Mouse (Mus musculus): ENCODE measurements at regions not wholly inside any gene's neighbourhood (a gene's known extent, or its start where the extent isn't known, plus 50 kb on each side); places are given as distances from the start of the nearest gene placed in this dataset.

- no peak overlapping the region for H3K4me2 ChIP-seq (ENCODE audit: low read depth, low read length)
- no peaks in the 10 kb centered on the region for H3K36me3 ChIP-seq (ENCODE audit: control insufficient read depth, insufficient read depth)
- H3K4me3 ChIP-seq (ENCODE audit: low read length), result no peak overlapping the region
- no peak for ATAC-seq (replicated peaks; ENCODE audit: extremely low read depth, insufficient read depth, low FRiP score)
- no peak overlapping the region for H3K27ac ChIP-seq (ENCODE audit: low read length)
- WGBS, result 83% methylated on average over 8 of the region's 8 CpGs
- no peaks in the 10 kb centered on the region for H3K4me1 ChIP-seq (ENCODE audit: control insufficient read depth, insufficient read depth, low read length)
- H3K27me3 ChIP-seq (ENCODE audit: control insufficient read depth, insufficient read depth, low read length), result no peaks in the 10 kb centered on the region
- H3K9me3 ChIP-seq (replicated peaks; ENCODE audit: control insufficient read depth, low read length), result no peaks in the 10 kb centered on the region
- H3K9ac ChIP-seq (ENCODE audit: low read length), result no peak overlapping the region
These were observed 393.2 kb downstream of the Psat1 start for GRCm38 (mm10) chr19:15553953-15554352.

DNA sequence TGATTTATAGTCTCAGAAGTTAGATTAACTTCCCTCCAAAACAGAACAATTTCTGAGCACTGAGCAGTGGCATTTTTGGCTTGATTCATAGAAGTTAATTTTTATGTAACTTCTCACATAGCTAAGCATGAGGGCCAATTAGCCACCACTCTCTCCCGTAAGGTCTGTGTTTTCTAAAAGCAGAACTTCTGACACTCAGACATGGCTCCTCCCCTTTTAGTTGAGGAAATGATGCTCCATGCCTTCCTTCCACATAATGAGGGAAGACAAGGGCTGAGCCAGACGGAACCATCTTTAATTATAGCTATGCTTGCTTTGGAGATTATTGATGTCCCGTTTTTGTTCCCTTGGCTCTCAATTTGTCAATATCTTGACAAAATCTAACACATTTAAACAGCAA lies 429.3 kb downstream of the Psat1 start:
- WGBS, result 77% methylated on average over 3 of the region's 3 CpGs
- Histone ChIP-seq H3K9ac (ENCODE audit: low read length) (no peak overlapping the region), H3K4me2 (ENCODE audit: low read depth, low read length) (no peak overlapping the region), H3K27ac (ENCODE audit: low read length) (no peak overlapping the region), H3K9me3 (replicated peaks; ENCODE audit: control insufficient read depth, low read length) (no peaks in the 10 kb centered on the region), H3K4me1 (ENCODE audit: control insufficient read depth, insufficient read depth, low read length) (no peaks in the 10 kb centered on the region), H3K4me3 (ENCODE audit: low read length) (no peak overlapping the region), H3K27me3 (ENCODE audit: control insufficient read depth, insufficient read depth, low read length) (no peaks in the 10 kb centered on the region), H3K36me3 (ENCODE audit: control insufficient read depth, insufficient read depth) (no peaks in the 10 kb centered on the region)
- ATAC-seq (replicated peaks; ENCODE audit: extremely low read depth, insufficient read depth, low FRiP score), result no peak

- Histone ChIP-seq H3K4me3 (ENCODE audit: low read length) (peak overlapping the region; percentile 27; the same call in 1 of the 2 replicates), H3K27ac (ENCODE audit: low read length) (no peak overlapping the region), H3K9ac (ENCODE audit: low read length) (no peak overlapping the region), H3K36me3 (ENCODE audit: control insufficient read depth, insufficient read depth) (no peaks in the 10 kb centered on the region), H3K27me3 (ENCODE audit: control insufficient read depth, insufficient read depth, low read length) (no peaks in the 10 kb centered on the region), H3K4me2 (ENCODE audit: low read depth, low read length) (peak overlapping the region; percentile 47), H3K4me1 (ENCODE audit: control insufficient read depth, insufficient read depth, low read length) (no peaks in the 10 kb centered on the region), H3K9me3 (replicated peaks; ENCODE audit: control insufficient read depth, low read length) (no peaks in the 10 kb centered on the region)
- ATAC-seq (replicated peaks; ENCODE audit: extremely low read depth, insufficient read depth, low FRiP score), result no peak
- 20% methylated on average over 17 of the region's 17 CpGs for WGBS
These were observed 430.4 kb downstream of the Psat1 start for GRCm38 (mm10) chr19:15516566-15517305.

GRCm38 (mm10) chr19:15513197-15513596 lies 433.9 kb downstream of the Psat1 start:
- H3K4me1 ChIP-seq (ENCODE audit: control insufficient read depth, insufficient read depth, low read length), result no peaks in the 10 kb centered on the region
- no peak overlapping the region for H3K27ac ChIP-seq (ENCODE audit: low read length)
- no peak overlapping the region for H3K9ac ChIP-seq (ENCODE audit: low read length)
- no peaks in the 10 kb centered on the region for H3K9me3 ChIP-seq (replicated peaks; ENCODE audit: control insufficient read depth, low read length)
- H3K36me3 ChIP-seq (ENCODE audit: control insufficient read depth, insufficient read depth), result no peaks in the 10 kb centered on the region
- H3K4me3 ChIP-seq (ENCODE audit: low read length), result no peak overlapping the region
- no peaks in the 10 kb centered on the region for H3K27me3 ChIP-seq (ENCODE audit: control insufficient read depth, insufficient read depth, low read length)
- ATAC-seq (replicated peaks; ENCODE audit: extremely low read depth, insufficient read depth, low FRiP score), result no peak
- 83% methylated on average over 4 of the region's 4 CpGs for WGBS
- no peak overlapping the region for H3K4me2 ChIP-seq (ENCODE audit: low read depth, low read length)

- no peak for ATAC-seq (replicated peaks; ENCODE audit: extremely low read depth, insufficient read depth, low FRiP score)
- WGBS, result 86% methylated on average over 1 of the region's 1 CpGs
- no peak overlapping the region for H3K9ac ChIP-seq (ENCODE audit: low read length)
- H3K36me3 ChIP-seq (ENCODE audit: control insufficient read depth, insufficient read depth), result no peaks in the 10 kb centered on the region
- no peaks in the 10 kb centered on the region for H3K9me3 ChIP-seq (replicated peaks; ENCODE audit: control insufficient read depth, low read length)
- no peaks in the 10 kb centered on the region for H3K4me1 ChIP-seq (ENCODE audit: control insufficient read depth, insufficient read depth, low read length)
- H3K27me3 ChIP-seq (ENCODE audit: control insufficient read depth, insufficient read depth, low read length), result no peaks in the 10 kb centered on the region
- no peak overlapping the region for H3K27ac ChIP-seq (ENCODE audit: low read length)
- no peak overlapping the region for H3K4me3 ChIP-seq (ENCODE audit: low read length)
- no peak overlapping the region for H3K4me2 ChIP-seq (ENCODE audit: low read depth, low read length)
These were observed 436.7 kb downstream of the Psat1 start for GRCm38 (mm10) chr19:15510395-15510794.

GRCm38 (mm10) chr19:15502985-15503354 lies 444.2 kb downstream of the Psat1 start:
- WGBS, result 74% methylated on average over 1 of the region's 1 CpGs
- ATAC-seq (replicated peaks; ENCODE audit: extremely low read depth, insufficient read depth, low FRiP score), result no peak
- no peaks in the 10 kb centered on the region for H3K4me1 ChIP-seq (ENCODE audit: control insufficient read depth, insufficient read depth, low read length)
- no peak overlapping the region for H3K9ac ChIP-seq (ENCODE audit: low read length)
- H3K9me3 ChIP-seq (replicated peaks; ENCODE audit: control insufficient read depth, low read length), result no peaks in the 10 kb centered on the region
- no peak overlapping the region for H3K4me3 ChIP-seq (ENCODE audit: low read length)
- no peak overlapping the region for H3K4me2 ChIP-seq (ENCODE audit: low read depth, low read length)
- H3K36me3 ChIP-seq (ENCODE audit: control insufficient read depth, insufficient read depth), result no peaks in the 10 kb centered on the region
- H3K27ac ChIP-seq (ENCODE audit: low read length), result no peak overlapping the region
- H3K27me3 ChIP-seq (ENCODE audit: control insufficient read depth, insufficient read depth, low read length), result no peaks in the 10 kb centered on the region

- no peaks in the 10 kb centered on the region for H3K9me3 ChIP-seq (replicated peaks; ENCODE audit: control insufficient read depth, low read length)
- WGBS, result 79% methylated on average over 9 of the region's 9 CpGs
- no peaks in the 10 kb centered on the region for H3K36me3 ChIP-seq (ENCODE audit: control insufficient read depth, insufficient read depth)
- H3K4me2 ChIP-seq (ENCODE audit: low read depth, low read length), result no peak overlapping the region
- ATAC-seq (replicated peaks; ENCODE audit: extremely low read depth, insufficient read depth, low FRiP score), result no peak
- no peak overlapping the region for H3K27ac ChIP-seq (ENCODE audit: low read length)
- no peaks in the 10 kb centered on the region for H3K4me1 ChIP-seq (ENCODE audit: control insufficient read depth, insufficient read depth, low read length)
- no peak overlapping the region for H3K9ac ChIP-seq (ENCODE audit: low read length)
- no peak overlapping the region for H3K4me3 ChIP-seq (ENCODE audit: low read length)
- no peaks in the 10 kb centered on the region for H3K27me3 ChIP-seq (ENCODE audit: control insufficient read depth, insufficient read depth, low read length)
These were observed 444.7 kb downstream of the Psat1 start for GRCm38 (mm10) chr19:15502315-15502984.

- 81% methylated on average over 1 of the region's 1 CpGs for WGBS
- H3K4me3 ChIP-seq (ENCODE audit: low read length), result no peak overlapping the region
- no peak overlapping the region for H3K27ac ChIP-seq (ENCODE audit: low read length)
- no peaks in the 10 kb centered on the region for H3K27me3 ChIP-seq (ENCODE audit: control insufficient read depth, insufficient read depth, low read length)
- H3K9me3 ChIP-seq (replicated peaks; ENCODE audit: control insufficient read depth, low read length), result no peaks in the 10 kb centered on the region
- ATAC-seq (replicated peaks; ENCODE audit: extremely low read depth, insufficient read depth, low FRiP score), result no peak
- no peak overlapping the region for H3K4me2 ChIP-seq (ENCODE audit: low read depth, low read length)
- H3K4me1 ChIP-seq (ENCODE audit: control insufficient read depth, insufficient read depth, low read length), result no peaks in the 10 kb centered on the region
- no peaks in the 10 kb centered on the region for H3K36me3 ChIP-seq (ENCODE audit: control insufficient read depth, insufficient read depth)
- no peak overlapping the region for H3K9ac ChIP-seq (ENCODE audit: low read length)
These were observed 451.6 kb downstream of the Psat1 start for GRCm38 (mm10) chr19:15495532-15495931.

- H3K4me1 ChIP-seq (ENCODE audit: control insufficient read depth, insufficient read depth, low read length), result no peaks in the 10 kb centered on the region
- H3K27me3 ChIP-seq (ENCODE audit: control insufficient read depth, insufficient read depth, low read length), result no peaks in the 10 kb centered on the region
- H3K4me3 ChIP-seq (ENCODE audit: low read length), result no peak overlapping the region
- no peak overlapping the region for H3K4me2 ChIP-seq (ENCODE audit: low read depth, low read length)
- H3K36me3 ChIP-seq (ENCODE audit: control insufficient read depth, insufficient read depth), result no peaks in the 10 kb centered on the region
- no peaks in the 10 kb centered on the region for H3K9me3 ChIP-seq (replicated peaks; ENCODE audit: control insufficient read depth, low read length)
- no peak overlapping the region for H3K9ac ChIP-seq (ENCODE audit: low read length)
- no peak for ATAC-seq (replicated peaks; ENCODE audit: extremely low read depth, insufficient read depth, low FRiP score)
- H3K27ac ChIP-seq (ENCODE audit: low read length), result no peak overlapping the region
- WGBS, result 71% methylated on average over 5 of the region's 5 CpGs
These were observed 459.6 kb downstream of the Psat1 start for GRCm38 (mm10) chr19:15487576-15487975.
